Mouse (Mus musculus) liver, embryonic 15.5 days (tissue): ENCODE measurements at regions not wholly inside any gene's neighbourhood (a gene's known extent, or its start where the extent isn't known, plus 50 kb on each side); places are given as distances from the start of the nearest gene placed in this dataset.

Experiments
- ATAC-seq: fragments of 200-750 bp; cut with Nextera tagmentation; 2 replicates; pipeline ENCODE4 v1.8.0; 2017; ENCODE audit warnings: moderate number of reproducible peaks, mild to moderate bottlenecking, moderate library complexity; ENCODE audit not compliant: insufficient read depth
- H3K27ac ChIP-seq: fragments of 300-500 bp; sonication (generic); replicated peaks from 2 replicates; pipeline ENCODE4 v1.5.1; 2015; ENCODE audit warnings: mild to moderate bottlenecking, inconsistent platforms
- H3K27me3 ChIP-seq: fragments of 300-500 bp; sonication (generic); 2 replicates; pipeline ENCODE4 v1.6.1; 2015; ENCODE audit warnings: mild to moderate bottlenecking, inconsistent platforms
- H3K36me3 ChIP-seq: fragments of 300-500 bp; sonication (generic); replicated peaks from 2 replicates; pipeline ENCODE4 v1.6.1; 2015; ENCODE audit warnings: moderate library complexity, mild to moderate bottlenecking, inconsistent platforms
- H3K4me1 ChIP-seq: fragments of 300-500 bp; sonication (generic); replicated peaks from 2 replicates; pipeline ENCODE4 v1.6.1; 2015; ENCODE audit warnings: inconsistent platforms
- H3K4me2 ChIP-seq: fragments of 300-500 bp; sonication (generic); 2 replicates; pipeline ENCODE4 v1.6.1; 2015; ENCODE audit warnings: moderate library complexity, mild to moderate bottlenecking, inconsistent platforms
- H3K4me3 ChIP-seq: fragments of 300-500 bp; sonication (generic); replicated peaks from 2 replicates; pipeline ENCODE4 v1.5.1; 2015; ENCODE audit warnings: mild to moderate bottlenecking, inconsistent platforms
- H3K9ac ChIP-seq: fragments of 300-500 bp; sonication (generic); 2 replicates; pipeline ENCODE4 v1.6.1; 2015; ENCODE audit warnings: moderate library complexity, mild to moderate bottlenecking, inconsistent platforms
- H3K9me3 ChIP-seq: fragments of 300-500 bp; sonication (generic); replicated peaks from 2 replicates; pipeline ENCODE4 v1.6.1; 2016; ENCODE audit warnings: inconsistent platforms
- WGBS: fragments of 180-500 bp; shearing (Covaris S2); methylation state at CpG from one replicate; pipeline ENCODE4 v1.1.7; 2015; ENCODE audit warnings: mixed read lengths; ENCODE audit not compliant: insufficient replicate concordance; 5-methylcytosine and 5-hydroxymethylcytosine counted together

GRCm38 (mm10) chr16:5595359-5595758 is 289.8 kb upstream of the Rbfox1 start:
- no peak for ATAC-seq
- no peak overlapping the region for H3K4me3 ChIP-seq
- no peaks in the 10 kb centered on the region for H3K4me1 ChIP-seq
- H3K9me3 ChIP-seq, result no peaks in the 10 kb centered on the region
- no peaks in the 10 kb centered on the region for H3K27me3 ChIP-seq
- no peak overlapping the region for H3K9ac ChIP-seq
- no peaks in the 10 kb centered on the region for H3K36me3 ChIP-seq
- WGBS, result 60% methylated on average over 6 of the region's 6 CpGs
- no peak overlapping the region for H3K4me2 ChIP-seq
- H3K27ac ChIP-seq, result no peak overlapping the region

- Histone ChIP-seq H3K27me3 (no peaks in the 10 kb centered on the region), H3K4me1 (no peaks in the 10 kb centered on the region), H3K4me3 (no peak overlapping the region), H3K9ac (no peak overlapping the region), H3K9me3 (no peaks in the 10 kb centered on the region), H3K36me3 (no peaks in the 10 kb centered on the region), H3K27ac (no peak overlapping the region), H3K4me2 (no peak overlapping the region)
- 60% methylated on average over 3 of the region's 3 CpGs for WGBS
- no peak for ATAC-seq
Measured at GRCm38 (mm10) chr16:5578333-5578732, 306.8 kb upstream of the Rbfox1 start.

- H3K36me3 ChIP-seq, result no peaks in the 10 kb centered on the region
- no peak overlapping the region for H3K9ac ChIP-seq
- no peak overlapping the region for H3K4me2 ChIP-seq
- H3K4me1 ChIP-seq, result no peaks in the 10 kb centered on the region
- H3K27ac ChIP-seq, result no peak overlapping the region
- H3K9me3 ChIP-seq, result no peaks in the 10 kb centered on the region
- no peak overlapping the region for H3K4me3 ChIP-seq
- H3K27me3 ChIP-seq, result no peaks in the 10 kb centered on the region
- no peak for ATAC-seq
Measured at GRCm38 (mm10) chr16:5572780-5573179, 312.4 kb upstream of the Rbfox1 start.

- H3K9me3 ChIP-seq, result no peaks in the 10 kb centered on the region
- no peaks in the 10 kb centered on the region for H3K4me1 ChIP-seq
- H3K4me3 ChIP-seq, result no peak overlapping the region
- no peak overlapping the region for H3K4me2 ChIP-seq
- WGBS, result 67% methylated on average over 4 of the region's 4 CpGs
- no peaks in the 10 kb centered on the region for H3K27me3 ChIP-seq
- H3K27ac ChIP-seq, result no peak overlapping the region
- H3K36me3 ChIP-seq, result no peaks in the 10 kb centered on the region
- ATAC-seq, result no peak
- H3K9ac ChIP-seq, result no peak overlapping the region
Measured at GRCm38 (mm10) chr16:5570619-5571018, 314.5 kb upstream of the Rbfox1 start.

- Histone ChIP-seq H3K27me3 (no peaks in the 10 kb centered on the region), H3K4me3 (no peak overlapping the region), H3K9ac (no peak overlapping the region), H3K36me3 (no peaks in the 10 kb centered on the region), H3K27ac (no peak overlapping the region), H3K4me2 (no peak overlapping the region), H3K4me1 (no peaks in the 10 kb centered on the region), H3K9me3 (no peaks in the 10 kb centered on the region)
- 65% methylated on average over 10 of the region's 10 CpGs for WGBS
- no peak for ATAC-seq
Measured at GRCm38 (mm10) chr16:5569101-5569500, 313.3 kb upstream of the Eef2kmt start.

- WGBS, result 47% methylated on average over 6 of the region's 6 CpGs
- ATAC-seq, result no peak
- Histone ChIP-seq H3K9me3 (no peaks in the 10 kb centered on the region), H3K4me3 (no peak overlapping the region), H3K27me3 (no peaks in the 10 kb centered on the region), H3K4me1 (no peaks in the 10 kb centered on the region), H3K36me3 (no peaks in the 10 kb centered on the region), H3K9ac (no peak overlapping the region), H3K4me2 (no peak overlapping the region), H3K27ac (no peak overlapping the region)
Measured at GRCm38 (mm10) chr16:5549026-5549425, 293.2 kb upstream of the Eef2kmt start.

- H3K4me3 ChIP-seq, result no peak overlapping the region
- no peak for ATAC-seq
- H3K4me1 ChIP-seq, result no peaks in the 10 kb centered on the region
- WGBS, result 28% methylated on average over 3 of the region's 3 CpGs
- no peak overlapping the region for H3K9ac ChIP-seq
- H3K9me3 ChIP-seq, result no peaks in the 10 kb centered on the region
- H3K4me2 ChIP-seq, result no peak overlapping the region
- no peaks in the 10 kb centered on the region for H3K27me3 ChIP-seq
- no peaks in the 10 kb centered on the region for H3K36me3 ChIP-seq
- H3K27ac ChIP-seq, result no peak overlapping the region
Measured at GRCm38 (mm10) chr16:5548602-5549001, 292.8 kb upstream of the Eef2kmt start.

GRCm38 (mm10) chr16:5546808-5547207 is 291.0 kb upstream of the Eef2kmt start:
- no peak overlapping the region for H3K9ac ChIP-seq
- ATAC-seq, result no peak
- no peak overlapping the region for H3K27ac ChIP-seq
- H3K4me1 ChIP-seq, result no peaks in the 10 kb centered on the region
- H3K9me3 ChIP-seq, result no peaks in the 10 kb centered on the region
- no peaks in the 10 kb centered on the region for H3K27me3 ChIP-seq
- H3K36me3 ChIP-seq, result no peaks in the 10 kb centered on the region
- no peak overlapping the region for H3K4me2 ChIP-seq
- no peak overlapping the region for H3K4me3 ChIP-seq
- WGBS, result 37% methylated on average over 4 of the region's 4 CpGs

- 54% methylated on average over 8 of the region's 8 CpGs for WGBS
- H3K4me3 ChIP-seq, result no peak overlapping the region
- no peaks in the 10 kb centered on the region for H3K9me3 ChIP-seq
- H3K9ac ChIP-seq, result no peak overlapping the region
- H3K27ac ChIP-seq, result no peak overlapping the region
- no peak for ATAC-seq
- no peaks in the 10 kb centered on the region for H3K27me3 ChIP-seq
- H3K4me2 ChIP-seq, result no peak overlapping the region
- H3K36me3 ChIP-seq, result no peaks in the 10 kb centered on the region
- no peaks in the 10 kb centered on the region for H3K4me1 ChIP-seq
Measured at GRCm38 (mm10) chr16:5545801-5546200, 290.0 kb upstream of the Eef2kmt start.

GRCm38 (mm10) chr16:5544436-5544835 is 288.7 kb upstream of the Eef2kmt start:
- Histone ChIP-seq H3K9ac (no peak overlapping the region), H3K27ac (no peak overlapping the region), H3K4me2 (no peak overlapping the region), H3K9me3 (no peaks in the 10 kb centered on the region), H3K4me1 (no peaks in the 10 kb centered on the region), H3K4me3 (no peak overlapping the region), H3K36me3 (no peaks in the 10 kb centered on the region), H3K27me3 (no peaks in the 10 kb centered on the region)
- ATAC-seq, result no peak
- 42% methylated on average over 2 of the region's 2 CpGs for WGBS

- Histone ChIP-seq H3K36me3 (no peaks in the 10 kb centered on the region), H3K4me2 (no peak overlapping the region), H3K27me3 (no peaks in the 10 kb centered on the region), H3K9me3 (no peaks in the 10 kb centered on the region), H3K27ac (no peak overlapping the region), H3K4me3 (no peak overlapping the region), H3K9ac (no peak overlapping the region), H3K4me1 (no peaks in the 10 kb centered on the region)
- ATAC-seq, result no peak
- 44% methylated on average over 10 of the region's 10 CpGs for WGBS
Measured at GRCm38 (mm10) chr16:5538836-5539510, 283.2 kb upstream of the Eef2kmt start.
